Mouse (Mus musculus) kidney, adult 2 months (tissue): ENCODE results near the gene Prrt2. TPM values are rescaled to one million over a fixed set of nuclear protein-coding genes. Genes with fewer than 3 reads are reported as not detected.
A peak's percentile ranks its signal among the peaks of the same experiment; 100 is the strongest.

Source experiments
- DNase-seq: peaks from one replicate; pipeline ENCODE4 v3.0.0; 2021
- H3K27ac ChIP-seq: fragments of 200-500 bp; 2 replicates; pipeline ENCODE4 v1.5.1; 2012; ENCODE audit warnings: low read depth, low read length, control low read depth, inconsistent platforms; ENCODE audit not compliant: insufficient read depth
- H3K27me3 ChIP-seq: fragments of 200-500 bp; replicated peaks from 2 replicates; pipeline ENCODE4 v1.6.1; 2012; ENCODE audit warnings: mild to moderate bottlenecking, moderate library complexity, low read length, inconsistent platforms; ENCODE audit not compliant: control insufficient read depth, insufficient read depth
- H3K36me3 ChIP-seq: fragments of 200-500 bp; 2 replicates; pipeline ENCODE4 v1.6.1; 2012; ENCODE audit warnings: mild to moderate bottlenecking, moderate library complexity, low read length, inconsistent platforms; ENCODE audit not compliant: control insufficient read depth, insufficient read depth
- H3K4me1 ChIP-seq: fragments of 200-500 bp; 2 replicates; pipeline ENCODE4 v1.6.1; 2011; ENCODE audit warnings: low read length; ENCODE audit not compliant: control insufficient read depth, insufficient read depth
- H3K4me3 ChIP-seq: fragments of 200-500 bp; 2 replicates; pipeline ENCODE4 v1.5.1; 2011; ENCODE audit warnings: mild to moderate bottlenecking, low read depth, low read length, control low read depth; ENCODE audit not compliant: insufficient read depth
- CTCF ChIP-seq: fragments of 200-500 bp; conservative IDR thresholded peaks from 2 replicates; pipeline ENCODE4 v1.5.1; 2011; ENCODE audit warnings: low read depth, mild to moderate bottlenecking, control low read depth, low read length, moderate library complexity, mixed read lengths; ENCODE audit not compliant: insufficient read depth, insufficient read length
- POLR2A ChIP-seq: fragments of 200-500 bp; IDR thresholded peaks from one replicate; pipeline ENCODE4 v1.6.1; 2011; ENCODE audit warnings: low read depth, low read length, control low read depth
- WGBS: fragments of 180-500 bp; shearing (Covaris S2); methylation state at CpG from one replicate; pipeline ENCODE4 v1.1.7; 2018; 5-methylcytosine and 5-hydroxymethylcytosine counted together
- polyA plus RNA-seq: library from polyadenylated mRNA; depleted of rRNA; stranded (reverse); fragments of >200 nt; gene quantifications from 2 replicates; pipeline ENCODE4 v1.2.3, GENCODE M21; 2012

The Prrt2 gene
- polyA plus RNA-seq, 1 experiment = 3.6 TPM

GRCm38 (mm10) chr7:126996449-126996848, 24.6 kb downstream of the Prrt2 start:
- Histone ChIP-seq H3K4me1 (no peaks in the 10 kb centered on the region), H3K36me3 (no peaks in the 10 kb centered on the region), H3K27me3 (no peaks in the 10 kb centered on the region), H3K27ac (no peak overlapping the region), H3K4me3 (no peak overlapping the region)
- 88% methylated on average over 4 of the region's 4 CpGs for WGBS
- TF ChIP-seq CTCF = no peak
- no peak for TF ChIP-seq POLR2A
- no peak for DNase-seq

- H3K36me3 ChIP-seq = no peaks in the 10 kb centered on the region; the same call in 1 of the 2 replicates
- no peaks in the 10 kb centered on the region for H3K27me3 ChIP-seq
- no peak for DNase-seq
- H3K4me3 ChIP-seq = no peak overlapping the region
- TF ChIP-seq CTCF (no peak), POLR2A (no peak)
- no peaks in the 10 kb centered on the region for H3K4me1 ChIP-seq
- WGBS = 77% methylated on average over 8 of the region's 8 CpGs
- H3K27ac ChIP-seq = no peak overlapping the region
These were observed 32.2 kb downstream of the Prrt2 start for GRCm38 (mm10) chr7:126988816-126989215.

GRCm38 (mm10) chr7:126986319-126986718, 34.7 kb downstream of the Prrt2 start:
- H3K4me1 ChIP-seq = no peaks in the 10 kb centered on the region; the same call in 1 of the 2 replicates
- DNase-seq = peak; percentile 80
- H3K4me3 ChIP-seq = no peak overlapping the region
- H3K36me3 ChIP-seq = no peaks in the 10 kb centered on the region; the same call in 1 of the 2 replicates
- no peak overlapping the region for H3K27ac ChIP-seq
- no peaks in the 10 kb centered on the region for H3K27me3 ChIP-seq
- WGBS = 28% methylated on average over 9 of the region's 9 CpGs
- TF ChIP-seq POLR2A (no peak), CTCF (peak; percentile 78)

GRCm38 (mm10) chr7:126984667-126985444, 36.2 kb downstream of the Prrt2 start:
- H3K36me3 ChIP-seq = no peaks in the 10 kb centered on the region; the same call in none of the 2 replicates
- no peak for TF ChIP-seq POLR2A
- TF ChIP-seq CTCF = no peak
- no peaks in the 10 kb centered on the region; the same call in 1 of the 2 replicates for H3K4me1 ChIP-seq
- H3K4me3 ChIP-seq = no peak overlapping the region
- H3K27me3 ChIP-seq = no peaks in the 10 kb centered on the region
- H3K27ac ChIP-seq = no peak overlapping the region
- no peak for DNase-seq
- 56% methylated on average over 10 of the region's 10 CpGs for WGBS

- no peaks in the 10 kb centered on the region; the same call in none of the 2 replicates for H3K36me3 ChIP-seq
- TF ChIP-seq POLR2A (no peak), CTCF (no peak)
- H3K4me3 ChIP-seq = no peak overlapping the region
- H3K4me1 ChIP-seq = no peaks in the 10 kb centered on the region; the same call in 1 of the 2 replicates
- no peak overlapping the region for H3K27ac ChIP-seq
- WGBS = 75% methylated on average over 7 of the region's 7 CpGs
- no peak for DNase-seq
- no peaks in the 10 kb centered on the region for H3K27me3 ChIP-seq
These were observed 37.9 kb downstream of the Prrt2 start for GRCm38 (mm10) chr7:126983113-126983512.

GRCm38 (mm10) chr7:126982054-126982453, 39.0 kb downstream of the Prrt2 start:
- H3K27ac ChIP-seq = no peak overlapping the region
- DNase-seq = no peak
- H3K36me3 ChIP-seq = no peaks in the 10 kb centered on the region; the same call in none of the 2 replicates
- peaks cover 3% of the 10 kb centered on the region for H3K4me1 ChIP-seq
- 82% methylated on average over 4 of the region's 4 CpGs for WGBS
- H3K27me3 ChIP-seq = no peaks in the 10 kb centered on the region
- TF ChIP-seq CTCF (no peak), POLR2A (no peak)
- no peak overlapping the region for H3K4me3 ChIP-seq

- H3K36me3 ChIP-seq = no peaks in the 10 kb centered on the region; the same call in none of the 2 replicates
- H3K27me3 ChIP-seq = no peaks in the 10 kb centered on the region
- WGBS = 83% methylated on average over 2 of the region's 2 CpGs
- no peak overlapping the region for H3K27ac ChIP-seq
- H3K4me3 ChIP-seq = no peak overlapping the region
- peaks cover 4% of the 10 kb centered on the region for H3K4me1 ChIP-seq
- DNase-seq = no peak
- no peak for TF ChIP-seq POLR2A
- no peak for TF ChIP-seq CTCF
These were observed 39.4 kb downstream of the Prrt2 start for GRCm38 (mm10) chr7:126981601-126982000.
